Mouse (Mus musculus) heart, embryonic 14.5 days (tissue): ENCODE data around the gene Osbpl8. TPM values are rescaled to one million over a fixed set of nuclear protein-coding genes. Genes with fewer than 3 reads are reported as not detected.
"Not testable (repeated sequence)": the region's sequence is repeated elsewhere in the genome, so short reads cannot be mapped to it uniquely, and the experiment has no call there.

Experiments
- ATAC-seq: fragments of 200-750 bp; cut with Nextera tagmentation; 2 replicates; pipeline ENCODE4 v1.8.0; 2017; ENCODE audit warnings: low read depth, moderate TSS enrichment; ENCODE audit not compliant: insufficient number of reproducible peaks, insufficient read depth, low FRiP score
- H3K27ac ChIP-seq, 2 experiments: fragments of 200-500 bp in 1 of 2; fragments of 300-500 bp in 1 of 2; sonication (generic) in 1 of 2; replicated peaks in 1 of 2; 2 replicates each; pipeline ENCODE4 v1.5.1; 2012 to 2014; ENCODE audit warnings: low read depth in 2 of 2, low read length in 2 of 2, control low read depth in 1 of 2, mild to moderate bottlenecking in 1 of 2, mixed read lengths in 1 of 2; ENCODE audit not compliant: control insufficient read depth in 1 of 2, insufficient read depth in 1 of 2
- H3K27me3 ChIP-seq: fragments of 300-500 bp; sonication (generic); 2 replicates; pipeline ENCODE4 v1.6.1; 2014; ENCODE audit warnings: mild to moderate bottlenecking, low read length, control low read depth; ENCODE audit not compliant: control insufficient read depth, insufficient read depth
- H3K36me3 ChIP-seq: fragments of 300-500 bp; sonication (generic); 2 replicates; pipeline ENCODE4 v1.6.1; 2014; ENCODE audit warnings: mild to moderate bottlenecking, control low read depth, low read length, mixed read lengths; ENCODE audit not compliant: control insufficient read depth, insufficient read depth
- H3K4me1 ChIP-seq, 2 experiments: fragments of 200-500 bp in 1 of 2; fragments of 300-500 bp in 1 of 2; sonication (generic) in 1 of 2; 2 replicates each; pipeline ENCODE4 v1.6.1; 2012 to 2014; ENCODE audit warnings: low read length in 2 of 2, control low read depth in 1 of 2, mixed read lengths in 1 of 2; ENCODE audit not compliant: control insufficient read depth in 2 of 2, insufficient read depth in 2 of 2
- H3K4me2 ChIP-seq: fragments of 300-500 bp; sonication (generic); 2 replicates; pipeline ENCODE4 v1.6.1; 2014; ENCODE audit warnings: mild to moderate bottlenecking, low read length
- H3K4me3 ChIP-seq, 2 experiments: fragments of 200-500 bp in 1 of 2; fragments of 300-500 bp in 1 of 2; sonication (generic) in 1 of 2; 2 replicates each; pipeline ENCODE4 v1.5.1; 2012 to 2014; ENCODE audit warnings: low read length in 2 of 2, mild to moderate bottlenecking in 2 of 2, control low read depth in 1 of 2, low read depth in 1 of 2, moderate library complexity in 1 of 2; ENCODE audit not compliant: control insufficient read depth in 1 of 2, insufficient read depth in 1 of 2
- H3K9ac ChIP-seq: fragments of 300-500 bp; sonication (generic); 2 replicates; pipeline ENCODE4 v1.6.1; 2014; ENCODE audit warnings: mild to moderate bottlenecking, low read length
- H3K9me3 ChIP-seq: fragments of 300-500 bp; sonication (generic); 2 replicates; pipeline ENCODE4 v1.6.1; 2016; ENCODE audit warnings: low read length, control low read depth; ENCODE audit not compliant: control insufficient read depth
- WGBS: fragments of 180-500 bp; shearing (Covaris S2); extraction: QIAGEN DNeasy Blood & Tissue Kit; methylation state at CpG from one replicate; pipeline ENCODE4 v1.1.7; 2014; 5-methylcytosine and 5-hydroxymethylcytosine counted together
- polyA plus RNA-seq: library from polyadenylated mRNA; unstranded; fragments of >200 nt; fragmentation: Nextera tagmentation; extraction: Ambion mirVana; gene quantifications from 2 replicates; pipeline ENCODE4 v1.2.1, GENCODE M21; 2014

Osbpl8 gene
- polyA plus RNA-seq, 1 experiment from 2014 or later, result 43.9 TPM

DNA sequence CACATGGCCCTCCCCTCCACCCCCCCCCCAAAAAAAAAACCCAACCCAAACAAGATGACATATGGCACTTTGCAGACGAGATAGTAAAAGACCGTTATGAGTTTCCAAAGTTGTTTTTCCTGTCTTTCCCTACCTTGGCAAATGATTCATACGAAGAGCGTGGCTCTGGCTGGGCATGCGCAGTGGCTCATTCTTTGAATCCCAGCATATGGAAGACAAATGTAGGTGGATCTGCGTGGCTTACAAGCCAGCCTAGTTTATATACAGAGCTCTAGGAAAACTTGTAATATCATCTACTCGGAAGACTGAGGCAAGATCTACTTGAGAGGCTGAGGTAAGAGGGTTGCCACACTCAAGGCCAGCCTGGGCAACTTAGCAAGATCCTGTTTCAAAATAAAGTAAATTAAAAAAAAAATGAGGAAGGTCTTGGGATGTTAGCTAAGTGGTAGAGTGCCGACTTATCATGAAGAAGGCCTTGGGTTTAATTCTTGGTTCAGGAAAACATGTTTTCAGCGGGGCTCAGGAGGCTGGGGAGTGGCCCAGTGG, 30.1 kb upstream of the Osbpl8 start:
- H3K9ac ChIP-seq, result no peak overlapping the region
- no peaks in the 10 kb centered on the region for H3K36me3 ChIP-seq
- H3K27ac ChIP-seq, result no peak overlapping the region
- H3K9me3 ChIP-seq, result no peaks in the 10 kb centered on the region
- ATAC-seq, result no peak
- no peak overlapping the region for H3K4me3 ChIP-seq
- H3K4me1 ChIP-seq, result peaks cover 2 to 17% of the 10 kb centered on the region in 2 experiments
- 82% methylated on average over 9 of the region's 9 CpGs for WGBS
- no peaks in the 10 kb centered on the region for H3K27me3 ChIP-seq
- no peak overlapping the region for H3K4me2 ChIP-seq

DNA sequence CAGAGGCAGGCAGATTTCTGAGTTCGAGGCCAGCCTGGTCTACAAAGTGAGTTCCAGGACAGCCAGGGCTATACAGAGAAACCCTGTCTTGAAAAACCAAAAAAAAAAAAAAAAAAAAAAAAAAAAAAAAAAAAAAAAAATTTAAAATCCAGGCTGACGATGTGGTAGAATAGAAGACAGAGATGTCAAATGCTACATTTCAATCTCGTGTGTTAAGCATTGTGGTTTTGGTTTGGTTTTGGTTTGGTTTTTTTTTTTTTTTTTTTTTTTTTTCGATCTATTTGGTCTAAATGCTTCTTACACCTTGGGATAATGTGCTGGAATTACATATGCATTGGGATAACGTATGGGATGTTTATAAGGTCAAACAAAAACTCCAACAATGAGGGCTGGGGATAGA, 28.2 kb upstream of the Osbpl8 start:
- WGBS, result 84% methylated on average over 5 of the region's 5 CpGs
- not testable (repeated sequence) for H3K9me3 ChIP-seq, H3K4me3 ChIP-seq, H3K27me3 ChIP-seq, H3K27ac ChIP-seq, H3K4me2 ChIP-seq, H3K9ac ChIP-seq, ATAC-seq, H3K36me3 ChIP-seq
- H3K4me1 ChIP-seq, result peaks cover 6 to 23% of the 10 kb centered on the region in 2 experiments

DNA sequence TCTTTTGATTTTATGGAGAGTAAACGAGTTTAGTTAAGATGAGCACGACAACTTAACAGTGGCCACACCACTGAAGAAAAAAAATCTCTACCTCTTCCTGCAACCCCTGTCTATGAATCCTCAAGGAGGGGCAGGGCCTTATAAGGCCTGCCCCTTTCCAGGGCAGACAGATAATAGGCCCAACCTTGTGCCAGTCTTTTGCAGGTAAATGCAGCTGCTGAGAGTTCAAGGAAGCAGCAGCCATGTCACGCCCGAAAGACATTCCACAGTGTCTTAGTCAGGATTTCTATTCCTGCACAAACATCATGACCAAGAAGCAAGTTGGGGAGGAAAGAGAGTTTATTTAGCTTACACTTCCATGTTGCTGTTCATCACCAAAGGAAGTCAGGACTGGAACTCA, 26.6 kb upstream of the Osbpl8 start:
- H3K9ac ChIP-seq, result no peak overlapping the region
- no peak for ATAC-seq
- no peaks in the 10 kb centered on the region for H3K36me3 ChIP-seq
- H3K27ac ChIP-seq, result 0 out of 4 replicates have a peak overlapping the region, but pooled peaks of 1 of the 2 experiments have one; percentile 30
- 74% methylated on average over 4 of the region's 4 CpGs for WGBS
- no peaks in the 10 kb centered on the region for H3K9me3 ChIP-seq
- H3K27me3 ChIP-seq, result no peaks in the 10 kb centered on the region
- no peak overlapping the region for H3K4me3 ChIP-seq
- H3K4me2 ChIP-seq, result no peak overlapping the region
- H3K4me1 ChIP-seq, result peaks cover 8 to 21% of the 10 kb centered on the region in 2 experiments

DNA sequence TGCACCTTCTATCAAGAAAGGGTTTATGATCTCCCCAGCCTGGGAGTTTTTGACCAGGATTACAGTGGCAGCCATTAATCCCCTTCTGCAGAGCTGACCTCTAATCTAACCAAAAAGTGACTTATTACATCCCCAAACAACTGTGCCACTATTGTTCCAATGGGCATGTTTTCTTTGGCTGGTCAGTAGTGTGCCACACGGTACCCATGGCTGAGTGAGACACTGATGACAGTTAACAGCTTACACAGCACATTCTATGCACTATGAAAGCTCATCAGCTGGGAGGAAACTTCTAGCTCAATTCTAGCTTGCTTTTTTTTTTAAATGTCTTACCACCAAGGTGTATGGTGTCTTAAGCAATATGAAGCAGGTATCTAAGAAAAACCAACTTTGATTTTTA, 25.4 kb upstream of the Osbpl8 start:
- Histone ChIP-seq H3K4me1 (peaks cover 9 to 29% of the 10 kb centered on the region in 2 experiments), H3K36me3 (no peaks in the 10 kb centered on the region), H3K4me2 (no peak overlapping the region), H3K9me3 (no peaks in the 10 kb centered on the region), H3K27me3 (no peaks in the 10 kb centered on the region), H3K27ac (peak overlapping the region; percentile 7 to 84; a peak in 3 of 4 replicates), H3K9ac (no peak overlapping the region), H3K4me3 (no peak overlapping the region)
- WGBS, result 36% methylated on average over 1 of the region's 1 CpGs
- ATAC-seq, result no peak

DNA sequence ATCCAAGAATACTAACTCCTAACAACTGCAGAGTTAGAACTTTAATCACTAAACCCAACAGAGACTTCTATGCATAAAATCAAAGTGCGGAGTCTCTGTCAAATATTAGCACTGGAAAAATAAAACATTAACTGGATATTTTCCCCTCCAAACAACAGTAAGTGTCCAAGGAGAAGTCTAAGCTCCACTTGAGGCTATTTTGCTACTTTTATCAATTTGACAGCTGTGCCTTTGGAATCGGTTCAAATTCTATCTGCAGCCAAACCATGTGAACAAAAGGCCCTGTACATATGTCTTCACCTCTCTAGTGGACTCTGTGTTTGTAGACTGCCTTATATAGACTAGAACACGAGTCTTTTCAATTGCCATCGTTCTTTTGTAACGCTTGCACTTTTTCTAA, 24.7 kb upstream of the Osbpl8 start:
- ATAC-seq, result peak; percentile 76
- no peaks in the 10 kb centered on the region for H3K9me3 ChIP-seq
- H3K36me3 ChIP-seq, result no peaks in the 10 kb centered on the region
- H3K9ac ChIP-seq, result no peak overlapping the region
- H3K4me3 ChIP-seq, result no peak overlapping the region
- H3K27me3 ChIP-seq, result no peaks in the 10 kb centered on the region
- H3K4me2 ChIP-seq, result no peak overlapping the region
- H3K27ac ChIP-seq, result peak overlapping the region in 1 of 2 experiments; percentile 84; a peak in 2 of 4 replicates
- WGBS, result 18% methylated on average over 5 of the region's 5 CpGs
- H3K4me1 ChIP-seq, result peaks cover 12 to 29% of the 10 kb centered on the region in 2 experiments

DNA sequence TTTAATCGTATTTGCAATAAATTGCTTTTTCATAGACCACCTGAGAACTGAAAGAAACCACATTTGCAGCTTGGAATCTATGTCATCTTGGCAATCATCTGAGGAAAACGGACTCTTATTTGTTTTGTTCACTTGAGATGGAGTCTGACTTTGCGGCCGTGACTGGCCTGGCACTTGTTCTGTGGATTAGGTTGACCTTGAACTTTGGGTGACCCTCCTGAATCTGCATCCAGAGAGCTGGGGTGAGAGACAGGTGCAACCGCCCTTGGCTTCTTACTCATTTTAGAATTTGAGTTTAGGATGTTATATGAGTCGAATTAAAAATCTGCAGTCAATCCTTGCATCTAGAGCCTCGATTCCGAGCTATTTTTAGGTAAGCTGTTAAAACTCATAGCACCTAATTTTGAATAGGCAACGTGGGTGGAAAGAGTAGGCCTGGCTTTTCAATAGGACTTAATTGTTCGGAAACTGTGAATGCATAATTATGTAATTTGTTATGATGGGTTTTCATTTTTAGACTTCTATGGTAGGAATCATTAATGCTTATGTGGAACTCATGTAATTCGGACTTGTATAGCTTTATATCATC, 20.1 kb upstream of the Osbpl8 start:
- Histone ChIP-seq H3K4me2 (no peak overlapping the region), H3K4me1 (peaks cover 12 to 19% of the 10 kb centered on the region in 2 experiments), H3K9ac (no peak overlapping the region), H3K27ac (peak overlapping the region in 1 of 2 experiments; percentile 8; a peak in 2 of 4 replicates), H3K36me3 (no peaks in the 10 kb centered on the region), H3K9me3 (no peaks in the 10 kb centered on the region), H3K27me3 (no peaks in the 10 kb centered on the region), H3K4me3 (no peak overlapping the region)
- WGBS, result 58% methylated on average over 11 of the region's 11 CpGs
- ATAC-seq, result no peak

DNA sequence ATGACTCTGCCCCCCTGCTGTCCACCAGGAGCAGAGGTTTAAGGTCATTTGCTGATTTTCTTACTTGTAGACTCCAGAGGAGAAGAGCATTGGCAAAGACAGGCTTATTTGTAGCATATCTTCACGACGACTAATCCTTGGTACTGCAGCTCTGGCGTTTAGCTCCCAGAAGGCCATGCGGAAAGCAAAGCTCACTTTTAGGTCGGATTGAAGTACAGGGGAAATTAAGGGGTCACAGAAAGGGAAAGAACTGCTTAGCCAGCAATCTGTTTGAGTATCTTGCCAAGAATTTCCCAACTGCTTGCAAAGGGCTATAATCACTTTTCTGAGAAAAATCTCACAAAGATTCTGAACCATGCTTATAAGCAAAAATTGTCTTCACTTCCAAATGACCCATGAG, 14.8 kb upstream of the Osbpl8 start:
- ATAC-seq, result no peak
- H3K27me3 ChIP-seq, result no peaks in the 10 kb centered on the region
- H3K27ac ChIP-seq, result no peak overlapping the region
- H3K9me3 ChIP-seq, result no peaks in the 10 kb centered on the region
- no peak overlapping the region for H3K4me3 ChIP-seq
- no peak overlapping the region for H3K9ac ChIP-seq
- WGBS, result 59% methylated on average over 5 of the region's 5 CpGs
- H3K36me3 ChIP-seq, result no peaks in the 10 kb centered on the region
- H3K4me1 ChIP-seq, result no peaks in the 10 kb centered on the region
- H3K4me2 ChIP-seq, result no peak overlapping the region

DNA sequence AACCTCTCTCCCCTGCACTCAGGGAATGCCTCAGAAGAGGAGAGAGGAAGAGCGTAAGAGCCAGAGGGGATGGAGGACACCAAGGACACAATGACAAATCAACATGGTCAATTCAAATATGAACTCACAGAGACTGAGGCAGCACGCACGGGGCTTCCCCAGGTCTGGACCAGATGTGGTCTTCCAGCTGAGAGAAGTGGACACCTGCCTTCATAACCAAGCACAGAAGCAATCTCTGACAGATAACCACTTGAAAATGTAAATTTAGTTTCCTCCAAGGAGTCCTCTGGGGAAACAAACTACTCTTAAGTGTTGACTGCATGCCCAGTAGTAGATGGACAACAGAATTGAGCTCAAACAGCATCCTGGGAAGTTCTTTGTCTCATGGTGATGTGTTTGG, 9.5 kb upstream of the Osbpl8 start:
- Histone ChIP-seq H3K4me1 (peaks cover 4 to 10% of the 10 kb centered on the region in 2 experiments; a peak in 3 of 4 replicates), H3K27me3 (no peaks in the 10 kb centered on the region), H3K27ac (no peak overlapping the region), H3K9me3 (no peaks in the 10 kb centered on the region), H3K36me3 (no peaks in the 10 kb centered on the region), H3K9ac (no peak overlapping the region), H3K4me3 (no peak overlapping the region), H3K4me2 (no peak overlapping the region)
- ATAC-seq, result no peak
- WGBS, result 86% methylated on average over 3 of the region's 3 CpGs
